Mouse (Mus musculus): ENCODE data around the gene 2010300C02Rik.
"Not testable (repeated sequence)": the region's sequence is repeated elsewhere in the genome, so short reads cannot be mapped to it uniquely, and the experiment has no call there.

2010300C02Rik gene

DNA sequence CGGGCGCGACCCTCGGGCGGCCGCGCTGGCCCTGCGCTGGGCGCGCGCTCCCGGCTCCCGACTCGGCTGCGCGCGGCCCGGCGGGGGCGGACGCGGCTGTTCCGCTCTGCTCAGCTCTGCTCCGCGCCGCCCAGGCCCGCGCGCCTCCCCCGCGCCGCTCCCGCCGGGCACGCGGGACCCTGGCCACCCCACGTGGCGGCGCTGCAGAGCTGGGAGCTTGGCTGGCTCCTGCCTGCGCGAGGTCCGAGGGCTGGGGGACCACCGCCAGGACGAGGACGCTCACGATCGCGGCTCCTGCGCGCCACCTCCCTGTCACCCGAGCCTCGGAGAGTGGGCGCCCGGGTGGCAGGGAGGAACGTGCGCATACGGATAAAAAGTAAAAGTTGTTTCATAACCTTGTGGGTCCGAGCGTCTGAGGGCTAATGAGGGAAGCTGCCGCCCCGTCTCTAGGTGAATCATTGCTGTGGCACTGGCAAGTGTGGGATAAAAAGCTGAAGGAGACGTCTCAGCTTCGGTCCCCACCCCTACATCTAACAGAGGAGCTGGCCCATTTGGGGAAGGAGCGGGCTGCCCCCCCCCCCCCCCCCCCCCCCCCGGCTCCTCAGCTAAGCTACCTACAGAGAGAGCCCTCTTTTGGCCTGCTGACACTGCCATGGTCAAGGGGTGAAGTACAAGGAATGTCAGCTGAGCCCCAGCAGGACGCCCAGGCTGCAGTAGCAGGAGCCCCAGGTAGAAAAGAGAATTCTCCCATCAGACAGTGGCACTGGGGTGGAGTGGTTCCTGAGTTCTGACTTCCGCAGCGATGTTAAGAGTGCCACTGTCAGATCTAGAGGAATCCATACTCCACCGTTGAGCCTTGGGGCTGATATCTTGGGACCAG, at the start of gene 2010300C02Rik:
Gene 2010300C02Rik (minus strand): TSS at position 325 of the 880 bp plus-strand sequence.
- DNase-seq (ENCODE audit: low spot score): peak; percentile 61

GRCm38 (mm10) chr1:37759407-37759806, 39.5 kb upstream of the 2010300C02Rik start:
- DNase-seq (ENCODE audit: low spot score): no peak

GRCm38 (mm10) chr1:37744650-37745259, 24.9 kb upstream of the 2010300C02Rik start:
- DNase-seq (ENCODE audit: low spot score): no peak

GRCm38 (mm10) chr1:37742602-37743270, 22.9 kb upstream of the 2010300C02Rik start:
- peak; percentile 15 for DNase-seq (ENCODE audit: low spot score)

DNA sequence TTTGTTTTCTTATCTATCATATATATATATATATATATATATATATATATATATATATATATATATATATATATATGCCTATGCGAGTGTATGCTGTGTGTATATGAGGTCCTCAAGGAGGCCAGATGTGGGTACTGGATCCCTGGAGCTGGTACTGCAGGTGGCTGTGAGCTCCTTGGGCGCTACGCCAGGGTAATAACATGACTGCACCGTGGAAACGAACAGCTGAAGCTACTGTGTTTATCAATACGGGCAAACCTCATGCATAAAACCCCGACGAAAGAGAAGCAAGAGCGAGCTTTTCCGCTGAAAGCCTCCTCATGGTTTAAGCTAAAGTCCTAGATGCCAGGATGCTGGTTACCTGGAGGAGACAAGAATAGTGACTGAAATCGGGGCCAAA, 22.2 kb upstream of the 2010300C02Rik start:
- DNase-seq (ENCODE audit: low spot score): no peak

GRCm38 (mm10) chr1:37740161-37740802, 20.4 kb upstream of the 2010300C02Rik start:
- no peak for DNase-seq (ENCODE audit: low spot score)

- DNase-seq (ENCODE audit: low spot score): no peak
Measured at GRCm38 (mm10) chr1:37738895-37739294, 19.0 kb upstream of the 2010300C02Rik start.

DNA sequence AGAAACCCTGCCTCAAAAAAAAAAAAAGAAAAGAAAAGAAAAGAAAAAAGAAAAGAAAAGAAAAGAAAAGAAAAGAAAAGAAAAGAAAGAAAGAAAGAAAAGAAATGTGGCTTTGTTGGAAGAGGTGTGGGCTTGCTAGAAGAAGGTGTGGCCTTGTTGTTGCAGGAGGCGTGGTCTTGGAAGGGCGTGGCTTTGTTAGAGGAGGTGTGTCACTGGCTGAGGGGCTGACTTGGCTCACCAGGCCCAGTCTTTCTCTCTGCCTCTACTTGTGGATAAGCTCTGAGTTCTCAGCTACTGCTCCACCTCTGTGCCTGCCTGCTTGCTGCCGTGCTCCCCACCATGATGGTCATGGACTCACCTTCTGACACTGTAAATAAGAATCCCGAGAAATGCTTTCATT, 17.2 kb upstream of the 2010300C02Rik start:
- DNase-seq (ENCODE audit: low spot score): no peak

- DNase-seq (ENCODE audit: low spot score): no peak
Measured at GRCm38 (mm10) chr1:37735932-37736331, 16.0 kb upstream of the 2010300C02Rik start.

- no peak for DNase-seq (ENCODE audit: low spot score)
Measured at GRCm38 (mm10) chr1:37734841-37735240, 15.0 kb upstream of the 2010300C02Rik start.

DNA sequence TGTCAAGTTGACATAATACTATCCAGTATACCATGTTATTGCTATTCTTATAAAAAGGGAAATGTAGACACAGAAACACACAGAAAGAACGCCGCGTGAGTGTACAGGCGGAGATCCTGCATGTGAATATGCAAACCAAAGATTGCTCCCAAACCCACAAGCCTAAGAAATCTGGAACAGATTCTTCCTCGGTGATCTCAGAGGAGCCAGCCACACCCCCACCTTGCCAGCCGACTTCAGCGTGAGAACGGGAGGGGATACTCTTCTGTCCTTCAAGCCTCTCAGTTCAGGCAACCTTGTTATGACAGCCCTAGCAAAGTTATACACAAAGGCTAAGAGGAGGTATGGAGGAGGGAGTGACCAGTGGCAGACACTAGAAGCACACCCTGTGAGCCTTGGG, 9.5 kb upstream of the 2010300C02Rik start:
- no peak for DNase-seq (ENCODE audit: low spot score)

DNA sequence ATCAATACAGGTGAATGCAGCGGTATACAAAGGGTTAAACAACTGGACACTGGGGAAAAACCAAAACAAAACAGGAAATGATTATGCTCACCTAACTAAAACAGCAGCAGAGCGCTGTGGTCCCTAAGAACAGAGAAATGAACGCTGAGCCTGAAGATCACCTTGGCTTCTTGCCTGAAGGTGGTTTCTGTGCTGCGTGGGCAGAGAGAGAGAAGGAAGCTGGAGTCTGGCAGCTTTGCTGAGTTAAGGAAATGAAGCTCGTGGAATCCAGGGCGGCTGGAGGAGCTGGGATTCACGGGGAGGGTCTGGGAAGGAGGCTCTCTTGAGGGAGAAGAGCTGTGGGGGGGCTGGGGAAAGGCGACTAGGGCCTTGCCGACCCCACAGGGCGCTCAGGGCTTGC, 8.2 kb upstream of the 2010300C02Rik start:
- DNase-seq (ENCODE audit: low spot score): no peak

GRCm38 (mm10) chr1:37727186-37727585, 7.3 kb upstream of the 2010300C02Rik start:
- no peak for DNase-seq (ENCODE audit: low spot score)

- no peak for DNase-seq (ENCODE audit: low spot score)
Measured at GRCm38 (mm10) chr1:37726426-37726825, 6.5 kb upstream of the 2010300C02Rik start.

DNA sequence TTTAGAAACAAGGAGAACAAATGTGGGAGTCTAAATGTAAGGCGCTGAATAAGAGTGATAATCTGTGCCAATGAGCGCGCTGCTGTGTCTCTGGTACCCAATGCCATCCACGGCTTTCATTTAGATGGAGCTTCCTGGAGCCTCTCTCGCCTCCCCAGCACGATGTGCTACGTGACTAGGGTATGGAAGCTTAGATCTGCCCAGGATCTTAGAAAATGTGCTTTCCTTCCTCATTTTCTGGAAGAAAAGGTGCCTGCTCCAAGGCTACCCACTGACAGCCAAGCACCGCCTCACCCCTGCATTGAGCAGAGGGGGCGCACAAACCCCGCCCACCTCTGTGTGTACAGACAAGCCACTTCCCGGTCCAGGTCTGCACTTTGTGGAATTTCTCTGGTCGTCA, 6.0 kb upstream of the 2010300C02Rik start:
- DNase-seq (ENCODE audit: low spot score): no peak

GRCm38 (mm10) chr1:37721092-37721491, 1.2 kb upstream of the 2010300C02Rik start:
- no peak for DNase-seq (ENCODE audit: low spot score)

- DNase-seq (ENCODE audit: low spot score): peak; percentile 12
Measured at GRCm38 (mm10) chr1:37719030-37719723, 708 bp downstream of the 2010300C02Rik start.

- DNase-seq (ENCODE audit: low spot score): no peak
Measured at GRCm38 (mm10) chr1:37718516-37718915, 1.4 kb downstream of the 2010300C02Rik start.

DNA sequence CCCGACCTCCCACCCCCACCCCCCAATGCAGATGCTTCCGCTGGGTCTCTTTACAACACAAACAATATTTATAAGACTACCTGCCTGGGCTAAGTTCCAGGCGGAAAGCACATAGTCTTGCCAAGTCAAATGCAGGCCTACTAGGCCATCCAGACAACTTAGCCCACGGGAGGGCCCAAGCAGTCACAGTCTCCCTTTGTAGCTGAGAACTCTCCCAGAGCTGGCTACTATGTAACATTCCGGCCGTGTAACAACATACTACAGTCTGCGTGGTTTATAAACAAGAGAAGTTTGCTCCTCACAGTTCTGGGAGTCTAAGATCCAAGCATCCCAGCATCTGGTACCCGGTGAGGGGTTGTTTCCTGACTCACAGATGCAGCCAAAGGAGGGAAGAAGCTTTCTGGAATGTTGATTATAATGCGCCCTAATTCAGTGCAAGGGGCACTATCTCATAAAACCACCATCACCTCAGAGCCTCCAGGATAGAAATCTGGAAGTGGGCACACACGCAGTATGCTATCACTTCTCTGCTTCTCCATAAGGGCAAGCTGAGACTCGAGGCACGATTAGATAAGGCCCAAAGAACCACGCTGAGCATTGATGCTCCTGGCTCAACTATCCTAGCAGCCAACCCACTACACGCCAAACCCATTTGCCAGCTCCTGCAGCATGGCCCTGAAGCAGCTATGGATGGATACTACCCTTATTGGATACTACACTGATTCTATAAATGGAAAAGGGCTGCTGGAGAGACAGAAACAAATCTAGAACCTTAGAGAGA, 2.3 kb downstream of the 2010300C02Rik start:
- DNase-seq (ENCODE audit: low spot score): no peak

DNA sequence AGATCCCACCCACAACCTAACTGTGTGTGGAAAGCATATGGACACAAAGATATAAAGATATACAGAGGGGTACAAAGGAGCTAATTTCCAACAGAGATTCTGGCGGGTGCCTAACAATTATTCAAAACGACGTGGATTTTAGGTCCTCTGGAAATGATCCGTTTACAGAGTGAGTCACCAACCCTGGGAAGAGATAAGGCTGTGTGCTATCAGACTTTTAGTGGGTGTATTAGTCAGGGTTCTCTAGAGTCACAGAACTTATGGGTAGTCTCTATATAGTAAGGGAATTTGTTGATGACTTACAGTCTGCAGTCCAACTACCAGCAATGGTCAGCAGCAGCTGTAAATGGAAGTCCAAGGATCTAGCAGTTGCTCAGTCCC, 7.5 kb downstream of the 2010300C02Rik start:
- DNase-seq (ENCODE audit: low spot score): not testable (repeated sequence)
